Mouse (Mus musculus): ENCODE data around the gene 1190002N15Rik.

1190002N15Rik gene

DNA sequence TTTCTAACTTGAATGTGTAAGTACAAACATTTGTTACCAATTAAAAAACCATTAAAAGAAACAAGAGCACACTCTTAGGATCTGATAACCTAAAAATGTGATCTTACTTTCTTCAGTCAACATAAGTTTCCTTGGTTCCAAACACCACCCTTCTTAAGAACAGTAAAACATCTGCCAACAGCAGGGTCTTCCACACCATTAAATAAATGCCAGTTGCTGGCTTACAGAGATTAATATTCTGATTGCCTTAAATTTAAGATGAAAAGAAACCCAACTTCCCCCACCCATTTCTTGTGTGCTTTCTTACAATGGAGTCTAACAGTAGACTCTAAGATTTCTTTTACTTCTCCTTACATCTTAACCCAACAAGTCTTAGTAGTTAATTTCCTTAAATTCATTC is 7.9 kb downstream of the 1190002N15Rik start:
- DNase-seq (ENCODE audit: low spot score in 2 of 2), result no peak

- DNase-seq (ENCODE audit: low spot score in 2 of 2), result no peak
Observed at GRCm38 (mm10) chr9:94529146-94529746, 8.6 kb downstream of the 1190002N15Rik start.

- no peak for DNase-seq (ENCODE audit: low spot score in 2 of 2)
Observed at GRCm38 (mm10) chr9:94526473-94526872, 11.4 kb downstream of the 1190002N15Rik start.

DNA sequence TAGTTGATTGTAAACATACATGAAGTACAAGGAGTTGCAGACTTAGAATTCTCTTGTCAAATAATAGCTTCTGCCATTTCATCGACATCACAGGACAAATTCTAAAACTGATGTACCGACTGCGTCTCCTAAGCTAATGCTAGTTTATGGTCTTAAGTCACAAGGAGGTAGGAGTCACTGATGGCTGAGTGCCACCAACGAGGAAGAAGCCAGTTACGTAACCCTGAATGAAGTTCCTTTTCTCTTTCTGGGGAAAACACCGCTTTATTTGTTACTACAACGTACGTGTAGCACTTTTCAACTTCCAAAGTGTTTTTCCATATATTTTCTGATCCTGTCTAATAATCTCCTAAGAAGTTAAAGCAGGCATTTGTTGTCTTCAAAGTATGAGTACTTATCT is 25.6 kb downstream of the 1190002N15Rik start:
- DNase-seq (ENCODE audit: low spot score in 2 of 2), result no peak

- DNase-seq (ENCODE audit: low spot score in 2 of 2), result no peak
Observed at GRCm38 (mm10) chr9:94511139-94511538, 26.7 kb downstream of the 1190002N15Rik start.

GRCm38 (mm10) chr9:94506980-94507379 is 30.9 kb downstream of the 1190002N15Rik start:
- no peak for DNase-seq (ENCODE audit: low spot score in 2 of 2)

- DNase-seq (ENCODE audit: low spot score in 2 of 2), result no peak
Observed at GRCm38 (mm10) chr9:94491467-94491866, 46.4 kb downstream of the 1190002N15Rik start.

- no peak for DNase-seq (ENCODE audit: low spot score in 2 of 2)
Observed at GRCm38 (mm10) chr9:94487976-94488375, 49.9 kb downstream of the 1190002N15Rik start.

DNA sequence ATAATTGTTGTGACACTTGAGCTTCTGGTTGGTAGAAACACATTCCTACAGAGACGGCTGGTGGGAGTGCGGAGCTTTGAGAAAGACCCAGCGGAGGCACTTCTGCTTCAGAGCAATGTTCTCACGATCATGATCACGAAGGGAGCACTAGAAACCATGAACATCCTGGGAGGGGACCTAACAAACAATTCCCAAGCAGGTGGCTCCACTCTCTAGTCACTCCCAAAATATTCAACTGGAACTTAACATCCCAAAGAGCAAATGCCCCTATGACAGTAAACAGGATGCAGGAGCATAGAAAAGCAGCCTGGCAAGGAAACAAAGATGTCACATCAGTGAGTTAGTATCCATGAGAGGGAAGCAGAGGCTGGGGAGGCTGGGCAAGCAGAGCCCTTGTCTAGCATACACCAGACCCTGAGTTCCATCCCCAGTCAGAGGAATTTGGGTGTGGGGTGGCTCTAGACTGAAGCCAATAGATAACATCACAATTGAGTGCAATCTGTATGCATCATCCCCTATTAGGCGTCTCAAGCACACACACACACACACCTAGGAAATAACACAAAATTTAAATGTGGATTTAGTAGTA is 54.5 kb downstream of the 1190002N15Rik start:
- no peak for DNase-seq (ENCODE audit: low spot score in 2 of 2)

GRCm38 (mm10) chr9:94482215-94482975 is 55.5 kb downstream of the 1190002N15Rik start:
- DNase-seq (ENCODE audit: low spot score in 2 of 2), result peak; percentile 33 to 48

DNA sequence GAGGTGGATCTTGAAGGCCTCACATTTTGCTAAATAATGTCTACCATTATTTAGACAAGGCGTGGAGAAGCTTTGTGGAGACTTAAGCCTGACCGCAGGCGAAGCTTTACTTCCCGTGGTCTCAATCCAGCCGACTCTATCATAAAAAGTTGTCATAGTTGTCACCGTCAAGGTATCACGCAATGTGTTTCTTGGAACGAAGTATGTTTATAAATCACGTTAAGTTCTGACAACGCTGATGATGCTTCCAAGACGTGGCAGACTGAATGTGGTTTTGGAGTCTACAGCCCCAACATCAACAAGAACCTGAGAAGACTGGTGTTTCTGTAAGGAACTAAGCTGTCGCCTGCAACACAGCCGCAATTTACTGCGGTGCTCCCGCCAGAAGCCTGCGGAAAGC is 56.8 kb downstream of the 1190002N15Rik start:
- DNase-seq (ENCODE audit: low spot score in 2 of 2), result no peak

DNA sequence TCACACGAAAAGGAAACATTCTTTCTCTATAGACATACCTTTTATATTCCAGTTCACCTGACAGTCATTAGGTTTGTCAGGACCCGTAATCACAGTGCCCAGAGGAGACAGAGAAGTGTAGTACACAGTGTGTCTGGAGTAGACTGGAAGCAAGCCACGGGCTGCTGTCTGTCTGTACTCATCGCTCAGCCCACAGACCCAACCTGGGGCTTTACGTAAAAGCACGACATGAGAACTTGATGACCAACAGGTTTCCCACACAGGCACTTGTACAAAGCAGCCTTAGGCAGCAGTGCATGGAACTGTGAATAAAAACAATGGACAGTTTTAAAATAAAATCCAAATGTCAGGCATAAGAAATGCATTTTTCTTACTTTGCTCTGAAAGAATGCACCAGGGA is 58.5 kb downstream of the 1190002N15Rik start:
- DNase-seq (ENCODE audit: low spot score in 2 of 2), result no peak

DNA sequence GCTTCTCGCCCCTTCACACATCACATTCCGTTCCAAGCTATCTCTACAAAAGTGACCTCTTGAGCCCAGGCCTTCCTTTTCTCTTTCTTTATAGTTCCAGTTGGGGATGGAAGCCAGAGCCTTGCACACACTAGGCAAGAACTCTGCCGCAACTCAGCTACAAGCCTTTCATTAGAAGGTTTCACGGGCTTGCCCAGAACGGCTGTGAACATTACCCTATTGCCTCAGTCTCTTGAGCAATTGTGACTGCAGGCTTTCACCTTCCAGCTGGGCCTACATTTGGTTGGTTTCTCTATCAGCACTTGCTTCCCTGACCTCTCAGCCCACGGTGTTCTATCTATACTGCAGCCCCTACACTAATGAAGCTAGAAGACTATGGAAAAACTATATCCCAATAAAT is 58.9 kb downstream of the 1190002N15Rik start:
- no peak for DNase-seq (ENCODE audit: low spot score in 2 of 2)

- no peak for DNase-seq (ENCODE audit: low spot score in 2 of 2)
Observed at GRCm38 (mm10) chr9:94475973-94476372, 61.9 kb downstream of the 1190002N15Rik start.

- DNase-seq (ENCODE audit: low spot score in 2 of 2), result no peak
Observed at GRCm38 (mm10) chr9:94473898-94474297, 64.0 kb downstream of the 1190002N15Rik start.

DNA sequence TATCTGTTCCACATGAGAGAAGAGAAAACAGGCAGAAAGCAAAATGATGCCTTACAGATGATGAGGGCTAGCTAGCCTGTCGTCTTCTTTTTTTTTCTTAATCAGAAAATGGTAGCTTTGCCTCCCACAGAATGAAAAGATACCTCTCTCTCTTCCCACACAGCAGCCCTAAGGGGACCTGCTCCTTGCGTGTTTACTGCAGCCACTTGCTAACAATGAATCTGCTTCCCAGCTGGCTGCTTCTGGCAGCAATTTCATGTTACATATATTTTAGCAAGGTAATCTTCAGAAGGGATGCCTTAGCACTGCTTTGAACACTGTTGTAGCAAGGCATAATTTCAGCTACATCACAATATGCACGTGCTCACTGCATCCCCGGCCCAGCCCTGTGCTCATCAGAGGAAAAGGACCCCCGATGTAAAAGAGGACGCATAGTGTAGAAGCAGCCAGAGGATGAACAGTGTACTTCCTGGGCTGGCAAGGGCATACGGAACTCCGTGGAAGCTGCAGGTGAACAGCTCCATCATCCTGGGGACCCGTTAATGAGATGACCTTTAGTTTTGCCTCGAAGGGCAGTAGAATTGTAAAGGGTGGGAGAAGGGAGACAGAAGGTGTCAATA is 64.8 kb downstream of the 1190002N15Rik start:
- DNase-seq (ENCODE audit: low spot score in 2 of 2), result no peak

GRCm38 (mm10) chr9:94471485-94471884 is 66.4 kb downstream of the 1190002N15Rik start:
- no peak for DNase-seq (ENCODE audit: low spot score in 2 of 2)
